Mouse (Mus musculus): ENCODE data around the gene Ang. TPM values are rescaled to one million over a fixed set of nuclear protein-coding genes. Genes with fewer than 3 reads are reported as not detected.
A peak's percentile ranks its signal among the peaks of the same experiment; 100 is the strongest.

Ang gene
- polyA plus RNA-seq, 1 experiment from 2014 or later, result 2.8 TPM

GRCm38 (mm10) chr14:51060761-51061160 is 30.2 kb upstream of the Ang start:
- Histone ChIP-seq H3K4me2 (replicated peaks; ENCODE audit: low read depth, low read length) (no peak overlapping the region), H3K9me3 (ENCODE audit: control insufficient read depth, low read length) (no peaks in the 10 kb centered on the region), H3K27ac (ENCODE audit: low read depth, low read length) (no peak overlapping the region), H3K9ac (ENCODE audit: low read depth, low read length) (no peak overlapping the region), H3K27me3 (ENCODE audit: control insufficient read depth, insufficient read depth, low read length) (no peaks in the 10 kb centered on the region), H3K36me3 (ENCODE audit: control insufficient read depth, insufficient read depth, low read length) (no peaks in the 10 kb centered on the region), H3K4me1 (replicated peaks; ENCODE audit: control insufficient read depth, insufficient read depth, low read length) (no peaks in the 10 kb centered on the region), H3K4me3 (ENCODE audit: low read depth, low read length) (no peak overlapping the region)
- ATAC-seq (ENCODE audit: low FRiP score) (no peak), DNase-seq (ENCODE audit: low spot score) (no peak)
- 84% methylated on average over 5 of the region's 5 CpGs for WGBS

GRCm38 (mm10) chr14:51068956-51069355 is 22.0 kb upstream of the Ang start:
- no peaks in the 10 kb centered on the region for H3K4me1 ChIP-seq (replicated peaks; ENCODE audit: control insufficient read depth, insufficient read depth, low read length)
- ATAC-seq (ENCODE audit: low FRiP score) (no peak), DNase-seq (ENCODE audit: low spot score) (no peak)
- H3K9me3 ChIP-seq (ENCODE audit: control insufficient read depth, low read length), result no peaks in the 10 kb centered on the region
- no peak overlapping the region for H3K27ac ChIP-seq (ENCODE audit: low read depth, low read length)
- WGBS, result 91% methylated on average over 5 of the region's 5 CpGs
- no peak overlapping the region for H3K9ac ChIP-seq (ENCODE audit: low read depth, low read length)
- no peak overlapping the region for H3K4me3 ChIP-seq (ENCODE audit: low read depth, low read length)
- H3K27me3 ChIP-seq (ENCODE audit: control insufficient read depth, insufficient read depth, low read length), result no peaks in the 10 kb centered on the region
- no peaks in the 10 kb centered on the region for H3K36me3 ChIP-seq (ENCODE audit: control insufficient read depth, insufficient read depth, low read length)
- H3K4me2 ChIP-seq (replicated peaks; ENCODE audit: low read depth, low read length), result no peak overlapping the region

GRCm38 (mm10) chr14:51069617-51070016 is 21.3 kb upstream of the Ang start:
- WGBS, result 82% methylated on average over 2 of the region's 2 CpGs
- H3K4me1 ChIP-seq (replicated peaks; ENCODE audit: control insufficient read depth, insufficient read depth, low read length), result no peaks in the 10 kb centered on the region
- no peaks in the 10 kb centered on the region for H3K27me3 ChIP-seq (ENCODE audit: control insufficient read depth, insufficient read depth, low read length)
- DNase-seq (ENCODE audit: low spot score) (peak; percentile 62), ATAC-seq (ENCODE audit: low FRiP score) (no peak)
- H3K4me3 ChIP-seq (ENCODE audit: low read depth, low read length), result no peak overlapping the region
- H3K9me3 ChIP-seq (ENCODE audit: control insufficient read depth, low read length), result no peaks in the 10 kb centered on the region
- H3K27ac ChIP-seq (ENCODE audit: low read depth, low read length), result no peak overlapping the region
- no peak overlapping the region for H3K9ac ChIP-seq (ENCODE audit: low read depth, low read length)
- H3K4me2 ChIP-seq (replicated peaks; ENCODE audit: low read depth, low read length), result no peak overlapping the region
- no peaks in the 10 kb centered on the region for H3K36me3 ChIP-seq (ENCODE audit: control insufficient read depth, insufficient read depth, low read length)

- Histone ChIP-seq H3K27me3 (ENCODE audit: control insufficient read depth, insufficient read depth, low read length) (no peaks in the 10 kb centered on the region), H3K36me3 (ENCODE audit: control insufficient read depth, insufficient read depth, low read length) (no peaks in the 10 kb centered on the region), H3K9ac (ENCODE audit: low read depth, low read length) (no peak within 1 kb of the TSS), H3K4me2 (replicated peaks; ENCODE audit: low read depth, low read length) (no peak within 1 kb of the TSS), H3K4me1 (replicated peaks; ENCODE audit: control insufficient read depth, insufficient read depth, low read length) (no peaks in the 10 kb centered on the region), H3K9me3 (ENCODE audit: control insufficient read depth, low read length) (no peaks in the 10 kb centered on the region), H3K4me3 (ENCODE audit: low read depth, low read length) (no peak within 1 kb of the TSS), H3K27ac (ENCODE audit: low read depth, low read length) (no peak within 1 kb of the TSS)
- DNase-seq (ENCODE audit: low spot score) (no peak), ATAC-seq (ENCODE audit: low FRiP score) (no peak)
- 87% methylated on average over 3 of the region's 3 CpGs for WGBS
Measured at GRCm38 (mm10) chr14:51074335-51074734, 16.6 kb upstream of the Ang start, which contains the start of gene Olfr750. Olfr750 (minus strand) TSS chr14:51074435.

- no peak overlapping the region for H3K4me2 ChIP-seq (replicated peaks; ENCODE audit: low read depth, low read length)
- H3K27me3 ChIP-seq (ENCODE audit: control insufficient read depth, insufficient read depth, low read length), result 0 out of 2 replicates have a peak, but pooled peaks cover 2% of the 10 kb centered on the region
- DNase-seq (ENCODE audit: low spot score), result no peak
- H3K4me1 ChIP-seq (replicated peaks; ENCODE audit: control insufficient read depth, insufficient read depth, low read length), result no peaks in the 10 kb centered on the region
- no peak overlapping the region for H3K27ac ChIP-seq (ENCODE audit: low read depth, low read length)
- no peak for ATAC-seq (ENCODE audit: low FRiP score)
- no peaks in the 10 kb centered on the region for H3K36me3 ChIP-seq (ENCODE audit: control insufficient read depth, insufficient read depth, low read length)
- no peak overlapping the region for H3K4me3 ChIP-seq (ENCODE audit: low read depth, low read length)
- H3K9ac ChIP-seq (ENCODE audit: low read depth, low read length), result no peak overlapping the region
- 78% methylated on average over 1 of the region's 1 CpGs for WGBS
- no peaks in the 10 kb centered on the region for H3K9me3 ChIP-seq (ENCODE audit: control insufficient read depth, low read length)
Measured at GRCm38 (mm10) chr14:51079180-51079579, 11.8 kb upstream of the Ang start.

- 96% methylated on average over 2 of the region's 2 CpGs for WGBS
- Histone ChIP-seq H3K27ac (ENCODE audit: low read depth, low read length) (no peak overlapping the region), H3K9ac (ENCODE audit: low read depth, low read length) (no peak overlapping the region), H3K4me1 (replicated peaks; ENCODE audit: control insufficient read depth, insufficient read depth, low read length) (no peaks in the 10 kb centered on the region), H3K9me3 (ENCODE audit: control insufficient read depth, low read length) (no peaks in the 10 kb centered on the region), H3K4me2 (replicated peaks; ENCODE audit: low read depth, low read length) (no peak overlapping the region), H3K27me3 (ENCODE audit: control insufficient read depth, insufficient read depth, low read length) (0 out of 2 replicates have a peak, but pooled peaks cover 2% of the 10 kb centered on the region), H3K36me3 (ENCODE audit: control insufficient read depth, insufficient read depth, low read length) (no peaks in the 10 kb centered on the region), H3K4me3 (ENCODE audit: low read depth, low read length) (no peak overlapping the region)
- ATAC-seq (ENCODE audit: low FRiP score) (no peak), DNase-seq (ENCODE audit: low spot score) (no peak)
Measured at GRCm38 (mm10) chr14:51081035-51081434, 9.9 kb upstream of the Ang start.

GRCm38 (mm10) chr14:51082599-51083581 is 8.1 kb upstream of the Ang start:
- H3K9me3 ChIP-seq (ENCODE audit: control insufficient read depth, low read length), result no peaks in the 10 kb centered on the region
- no peak overlapping the region for H3K27ac ChIP-seq (ENCODE audit: low read depth, low read length)
- WGBS, result 4% methylated on average over 39 of the region's 40 CpGs
- H3K4me1 ChIP-seq (replicated peaks; ENCODE audit: control insufficient read depth, insufficient read depth, low read length), result no peaks in the 10 kb centered on the region
- 0 out of 2 replicates have a peak, but pooled peaks cover 2% of the 10 kb centered on the region for H3K27me3 ChIP-seq (ENCODE audit: control insufficient read depth, insufficient read depth, low read length)
- DNase-seq (ENCODE audit: low spot score) (peak; percentile 79), ATAC-seq (ENCODE audit: low FRiP score) (peak; percentile 77)
- H3K4me2 ChIP-seq (replicated peaks; ENCODE audit: low read depth, low read length), result peak overlapping the region; percentile 73
- peak overlapping the region; percentile 24; the same call in 1 of the 2 replicates for H3K9ac ChIP-seq (ENCODE audit: low read depth, low read length)
- H3K36me3 ChIP-seq (ENCODE audit: control insufficient read depth, insufficient read depth, low read length), result no peaks in the 10 kb centered on the region
- peak overlapping the region; percentile 47 for H3K4me3 ChIP-seq (ENCODE audit: low read depth, low read length)

- 0 out of 2 replicates have a peak overlapping the region, but pooled peaks have one; percentile 10 for H3K4me3 ChIP-seq (ENCODE audit: low read depth, low read length)
- H3K9me3 ChIP-seq (ENCODE audit: control insufficient read depth, low read length), result no peaks in the 10 kb centered on the region
- 11% methylated on average over 7 of the region's 7 CpGs for WGBS
- peak overlapping the region; percentile 73 for H3K4me2 ChIP-seq (replicated peaks; ENCODE audit: low read depth, low read length)
- H3K9ac ChIP-seq (ENCODE audit: low read depth, low read length), result no peak overlapping the region
- ATAC-seq (ENCODE audit: low FRiP score) (no peak), DNase-seq (ENCODE audit: low spot score) (no peak)
- H3K27me3 ChIP-seq (ENCODE audit: control insufficient read depth, insufficient read depth, low read length), result 0 out of 2 replicates have a peak, but pooled peaks cover 2% of the 10 kb centered on the region
- no peak overlapping the region for H3K27ac ChIP-seq (ENCODE audit: low read depth, low read length)
- H3K36me3 ChIP-seq (ENCODE audit: control insufficient read depth, insufficient read depth, low read length), result no peaks in the 10 kb centered on the region
- no peaks in the 10 kb centered on the region for H3K4me1 ChIP-seq (replicated peaks; ENCODE audit: control insufficient read depth, insufficient read depth, low read length)
Measured at GRCm38 (mm10) chr14:51083805-51084204, 7.1 kb upstream of the Ang start.

Measured in hindbrain, embryonic 11.5 days (tissue).